Mouse (Mus musculus) liver, adult (tissue): Measurements from ENCODE around the gene Mapk14.

Experiments
- GATA4 ChIP-seq: IDR thresholded peaks from 2 replicates; pipeline ENCODE4 v1.6.1; 2014; ENCODE audit warnings: mild to moderate bottlenecking, low read length; ENCODE audit not compliant: insufficient replicate concordance

The Mapk14 gene

GRCm38 (mm10) chr17:28757470-28757869 is 66.3 kb downstream of the Mapk14 start:
- TF ChIP-seq GATA4 = no peak

DNA sequence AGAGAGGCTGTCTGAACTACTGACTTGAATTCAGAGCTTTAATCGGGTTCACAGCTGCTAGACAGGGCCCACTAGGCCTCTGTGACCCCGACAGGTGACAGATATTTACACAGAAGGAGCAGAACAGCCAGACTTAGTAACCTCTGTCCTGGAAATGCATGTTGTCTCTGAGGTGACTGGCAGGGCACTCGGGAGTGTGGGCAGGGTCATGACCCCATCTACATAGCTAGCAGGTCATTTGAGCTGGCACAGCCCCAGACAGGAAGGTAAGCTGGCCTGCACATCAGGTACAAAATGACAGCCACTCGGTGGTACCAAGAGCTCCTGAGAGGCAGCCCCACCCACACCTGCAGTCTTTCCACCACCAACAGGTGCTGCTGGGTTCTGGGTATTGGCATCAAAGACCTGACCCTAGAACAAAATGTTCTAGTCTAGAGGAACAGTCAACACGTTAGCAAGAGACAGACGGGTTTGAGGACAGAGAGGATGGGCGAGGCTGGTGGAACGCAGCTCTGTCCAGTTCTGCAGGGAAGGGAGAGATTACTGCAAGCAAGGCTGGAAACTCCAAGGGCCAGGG is 69.7 kb downstream of the Mapk14 start:
- TF ChIP-seq GATA4 = no peak

- TF ChIP-seq GATA4 = no peak
Observed at GRCm38 (mm10) chr17:28761871-28762270, 70.7 kb downstream of the Mapk14 start.

DNA sequence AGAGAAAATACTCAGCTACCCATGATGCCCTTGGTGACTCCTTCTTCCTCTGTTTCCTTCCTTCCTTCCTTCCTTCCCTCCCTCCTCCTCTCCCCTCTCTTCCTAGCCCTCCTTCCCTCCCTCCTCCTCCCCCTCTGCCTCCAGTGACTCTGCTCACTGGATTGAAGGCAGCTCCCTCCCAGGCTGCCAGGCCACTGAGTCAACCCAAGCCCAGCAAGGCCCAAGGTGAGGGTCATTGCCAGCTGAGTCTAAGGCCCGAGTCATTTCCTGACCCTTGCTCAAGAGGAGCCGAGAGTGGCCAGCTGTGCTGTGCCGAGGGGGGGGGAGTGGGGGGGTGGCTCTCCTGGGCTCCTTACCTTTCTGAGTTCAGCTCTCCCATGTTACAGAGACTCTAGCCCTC is 75.1 kb downstream of the Mapk14 start:
- no peak for TF ChIP-seq GATA4

DNA sequence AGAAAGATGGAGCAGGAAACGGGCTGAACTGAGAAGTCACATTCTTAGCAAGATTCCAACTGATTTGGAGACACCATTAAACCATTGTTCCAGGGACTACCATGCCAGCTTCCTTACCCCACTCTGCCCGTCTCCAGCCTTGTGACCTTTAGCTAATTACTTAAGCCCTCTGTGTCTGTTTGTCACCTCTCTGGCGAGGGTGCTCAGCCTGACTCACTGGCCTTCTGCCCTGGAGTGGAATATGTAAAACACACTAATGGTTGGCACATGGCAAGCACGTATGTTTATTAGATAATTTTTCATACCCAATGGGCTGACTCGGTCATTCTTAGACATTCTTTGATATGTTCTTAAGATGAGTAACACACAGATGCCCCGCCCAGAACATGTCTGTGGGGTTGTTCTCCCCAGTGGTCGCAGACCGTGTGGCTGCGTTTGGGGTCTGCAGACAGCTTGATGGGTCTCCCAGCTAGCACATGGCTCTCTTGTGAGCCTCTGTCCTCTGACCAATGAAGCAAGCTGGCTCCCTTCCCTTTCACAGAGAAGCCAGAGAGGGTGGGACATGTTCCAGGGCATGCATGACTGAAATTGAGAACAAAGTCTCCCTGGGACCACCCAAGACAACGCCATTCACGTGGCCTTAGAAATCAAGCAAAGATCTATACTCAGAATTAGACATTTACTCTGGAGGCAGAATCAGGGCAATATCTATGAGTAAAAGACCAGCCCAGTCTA is 75.8 kb downstream of the Mapk14 start:
- no peak for TF ChIP-seq GATA4

GRCm38 (mm10) chr17:28769121-28769874 is 78.2 kb downstream of the Mapk14 start, which contains the start of gene Mapk13:
TSS of gene Mapk13 (plus strand) at chr17:28769297.
- TF ChIP-seq GATA4 = no peak

DNA sequence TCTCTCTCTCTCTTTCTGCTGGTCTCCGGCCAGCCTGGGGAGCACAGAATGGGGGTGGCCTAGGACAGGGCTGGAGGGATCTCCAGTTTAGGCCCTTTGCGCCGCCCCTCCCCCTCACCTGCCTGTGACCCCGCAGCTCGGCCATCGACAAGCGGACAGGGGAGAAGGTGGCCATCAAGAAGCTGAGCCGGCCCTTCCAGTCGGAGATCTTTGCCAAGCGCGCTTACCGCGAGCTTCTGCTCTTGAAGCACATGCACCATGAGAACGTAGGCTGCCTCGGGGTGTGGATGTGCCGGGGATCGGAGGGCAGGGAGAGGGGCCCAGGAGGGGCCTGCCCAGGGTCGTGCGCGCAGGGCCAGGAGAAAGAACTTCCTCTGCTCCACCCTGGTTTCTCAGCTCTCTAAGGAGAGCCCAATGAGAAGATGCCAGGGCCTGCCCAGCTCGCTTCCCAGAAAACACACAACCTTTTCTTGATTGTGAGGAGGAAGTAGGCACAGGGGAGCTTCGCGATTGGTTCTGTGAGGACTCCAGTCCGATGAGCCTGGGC is 78.8 kb downstream of the Mapk14 start:
- no peak for TF ChIP-seq GATA4

GRCm38 (mm10) chr17:28771289-28771688 is 80.2 kb downstream of the Mapk14 start:
- no peak for TF ChIP-seq GATA4

DNA sequence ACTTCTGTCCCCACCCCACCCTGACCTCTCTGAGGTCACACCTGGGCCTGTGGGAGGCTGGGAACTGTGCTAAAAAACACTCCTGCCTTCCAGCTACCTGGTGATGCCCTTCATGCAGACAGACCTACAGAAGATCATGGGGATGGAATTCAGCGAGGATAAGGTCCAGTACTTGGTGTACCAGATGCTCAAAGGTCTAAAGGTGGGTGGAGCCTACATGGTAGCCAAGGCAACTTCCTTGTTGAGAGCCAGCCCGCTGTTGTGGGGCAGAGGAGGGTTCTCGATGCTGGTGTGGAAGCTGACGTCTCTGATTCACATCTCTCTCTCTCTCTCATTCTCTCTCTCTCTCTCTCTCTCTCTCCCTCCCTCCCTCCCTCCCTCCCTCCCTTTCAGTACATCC is 84.0 kb downstream of the Mapk14 start:
- TF ChIP-seq GATA4 = no peak

- TF ChIP-seq GATA4 = no peak
Observed at GRCm38 (mm10) chr17:28776817-28777216, 85.7 kb downstream of the Mapk14 start.

GRCm38 (mm10) chr17:28777231-28778005 is 86.3 kb downstream of the Mapk14 start:
- TF ChIP-seq GATA4 = no peak

GRCm38 (mm10) chr17:28779735-28780134 is 88.6 kb downstream of the Mapk14 start:
- TF ChIP-seq GATA4 = no peak

DNA sequence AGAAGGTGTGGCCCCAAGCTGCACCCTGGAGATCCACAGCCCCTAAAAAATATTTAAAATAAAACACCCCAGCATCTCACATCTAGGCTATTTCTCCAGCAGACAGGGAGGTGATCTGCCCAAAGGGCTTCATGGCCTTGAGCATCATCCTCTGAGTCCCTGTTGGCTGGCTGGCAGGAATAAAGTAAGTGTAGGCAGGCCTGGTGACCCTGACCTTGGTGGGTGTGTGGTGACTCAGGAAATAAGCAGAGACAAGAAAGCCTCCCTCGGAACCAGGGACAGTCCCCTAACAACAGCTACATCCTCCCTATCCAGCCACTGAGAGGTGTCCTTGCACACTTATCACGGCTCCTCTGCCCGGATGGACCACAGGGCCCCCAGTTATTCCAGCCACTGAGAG is 89.7 kb downstream of the Mapk14 start:
- no peak for TF ChIP-seq GATA4

- no peak for TF ChIP-seq GATA4
Observed at GRCm38 (mm10) chr17:28781290-28782045, 90.3 kb downstream of the Mapk14 start.
